ENCODE assay signal across 21 mouse cellular contexts in the genomic region with DNA sequence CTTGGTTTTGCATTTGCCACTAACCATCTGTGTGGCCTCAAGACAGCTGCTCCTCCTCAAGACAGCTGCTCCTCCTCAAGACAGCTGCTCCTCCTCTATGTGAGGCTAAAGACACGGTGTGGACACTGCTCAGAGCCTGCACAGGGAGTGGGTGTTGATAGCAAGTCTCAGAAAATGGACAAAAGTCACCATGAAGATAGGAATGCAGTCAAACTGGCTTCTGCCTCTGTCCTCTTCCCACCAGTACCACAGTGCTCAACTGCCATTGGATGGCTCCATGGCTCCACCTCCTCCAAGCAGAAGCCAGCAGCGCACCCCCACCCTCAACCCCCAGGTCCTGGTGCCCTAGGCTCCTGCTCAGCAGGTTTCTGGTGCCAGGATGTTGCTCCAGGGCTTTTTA. TPM values are rescaled to one million over a fixed set of nuclear protein-coding genes. Genes with fewer than 3 reads are reported as not detected.
DNase-seq lines count a peak whose midpoint lies in the region; ATAC-seq and TF ChIP-seq lines count a peak whose summit lies in the region.
"Had no signal": no experiment of that assay in that cellular context is flagged by ENCODE, and none has a peak within 500 bp of the region (broad histone marks: within the 10 kb centered on the region; RNA-seq: fewer than 3 reads in every experiment).

No protein-coding gene starts in this region.

- no peak overlapping the region for H3K9ac ChIP-seq in hindbrain, embryonic 14.5 days
- H3K9ac ChIP-seq in limb, embryonic 13.5 days = no peak overlapping the region
- no peak overlapping the region for H3K9ac ChIP-seq in limb, embryonic 14.5 days (ENCODE audit: low read depth, low read length, severe bottlenecking)
- H3K9ac ChIP-seq: embryonic facial prominence, embryonic 13.5 days; midbrain, embryonic 15.5 days had no signal

- WGBS in hindbrain, embryonic 10.5 days = 68% methylated on average over 2 of the region's 2 CpGs
- 55% methylated on average over 2 of the region's 2 CpGs for WGBS in hindbrain, embryonic 14.5 days
- WGBS in limb, embryonic 13.5 days = 61% methylated on average over 2 of the region's 2 CpGs
- WGBS in limb, embryonic 10.5 days = 63% methylated on average over 2 of the region's 2 CpGs
- WGBS in limb, embryonic 14.5 days = 38% methylated on average over 2 of the region's 2 CpGs

- ATAC-seq in hindbrain, embryonic 14.5 days (ENCODE audit: low FRiP score) = no peak
- 0 out of 2 replicates have a peak, but pooled peaks have one; percentile 40 for ATAC-seq in limb, embryonic 13.5 days (ENCODE audit: low FRiP score, low read depth)
- peak; percentile 76; the same call in 1 of the 2 replicates for ATAC-seq in limb, embryonic 14.5 days (ENCODE audit: low FRiP score, low read depth)
- no peak for ATAC-seq in megakaryocyte progenitor cell, adult 5-6 weeks (replicated peaks; ENCODE audit: poor library complexity)
- ATAC-seq: forebrain, embryonic 14.5 days; midbrain, embryonic 15.5 days had no signal

- H3K4me1 ChIP-seq in hindbrain, embryonic 10.5 days (replicated peaks) = peaks cover 19% of the 10 kb centered on the region; the same call in 1 of the 2 replicates
- H3K4me1 ChIP-seq in hindbrain, embryonic 14.5 days (replicated peaks; ENCODE audit: control insufficient read depth, insufficient read depth, low read length) = no peaks in the 10 kb centered on the region
- H3K4me1 ChIP-seq in limb, embryonic 13.5 days = peaks cover 4% of the 10 kb centered on the region
- H3K4me1 ChIP-seq in limb, embryonic 10.5 days = peaks cover 12% of the 10 kb centered on the region
- peaks cover 5% of the 10 kb centered on the region; the same call in 1 of the 2 replicates for H3K4me1 ChIP-seq in limb, embryonic 14.5 days (ENCODE audit: control insufficient read depth, insufficient read depth, low read length)
- H3K4me1 ChIP-seq: midbrain, embryonic 15.5 days had no signal

- no peaks in the 10 kb centered on the region for H3K36me3 ChIP-seq in hindbrain, embryonic 10.5 days
- no peaks in the 10 kb centered on the region for H3K36me3 ChIP-seq in hindbrain, embryonic 14.5 days (replicated peaks; ENCODE audit: control insufficient read depth, insufficient read depth)
- no peaks in the 10 kb centered on the region for H3K36me3 ChIP-seq in limb, embryonic 13.5 days
- no peaks in the 10 kb centered on the region for H3K36me3 ChIP-seq in limb, embryonic 10.5 days
- no peaks in the 10 kb centered on the region for H3K36me3 ChIP-seq in limb, embryonic 14.5 days (ENCODE audit: control insufficient read depth, insufficient read depth, low read length)
- H3K36me3 ChIP-seq: embryonic facial prominence, embryonic 13.5 days; midbrain, embryonic 15.5 days had no signal

- no peak overlapping the region for H3K4me2 ChIP-seq in hindbrain, embryonic 14.5 days (replicated peaks)
- no peak overlapping the region for H3K4me2 ChIP-seq in limb, embryonic 13.5 days (replicated peaks)
- no peak overlapping the region for H3K4me2 ChIP-seq in limb, embryonic 14.5 days (replicated peaks; ENCODE audit: low read depth, low read length, severe bottlenecking)
- H3K4me2 ChIP-seq: embryonic facial prominence, embryonic 13.5 days; midbrain, embryonic 15.5 days had no signal

- peaks cover 9% of the 10 kb centered on the region; the same call in 1 of the 2 replicates for H3K9me3 ChIP-seq in hindbrain, embryonic 10.5 days
- peaks cover 6% of the 10 kb centered on the region; the same call in 1 of the 2 replicates for H3K9me3 ChIP-seq in hindbrain, embryonic 14.5 days (ENCODE audit: control insufficient read depth, low read length)
- H3K9me3 ChIP-seq in limb, embryonic 13.5 days = peaks cover 10% of the 10 kb centered on the region; the same call in 1 of the 2 replicates
- no peaks in the 10 kb centered on the region for H3K9me3 ChIP-seq in limb, embryonic 10.5 days (replicated peaks)
- no peaks in the 10 kb centered on the region for H3K9me3 ChIP-seq in limb, embryonic 14.5 days (ENCODE audit: control insufficient read depth, low read length)
- H3K9me3 ChIP-seq: midbrain, embryonic 15.5 days had no signal

- DNase-seq in hindbrain, embryonic 10.5 days (ENCODE audit: low spot score) = no peak
- no peak for DNase-seq in hindbrain, embryonic 14.5 days (ENCODE audit: low spot score)
- no peak for DNase-seq in limb, embryonic 10.5 days (ENCODE audit: low spot score)
- DNase-seq in R1 (ENCODE audit: low read depth, low spot score) = peak; percentile 48
- peak; percentile 21 for DNase-seq in limb, embryonic 14.5 days (ENCODE audit: low spot score)
- no peak for DNase-seq in adrenal gland, postnatal 36 days
- DNase-seq: adrenal gland, postnatal 14 days; B cell, adult 2 months; cerebellum, postnatal 14 days; heart, adult 2 months; right cerebral cortex, postnatal 25 days; thymus, postnatal 14 days had no signal

- no peak overlapping the region for H3K4me3 ChIP-seq in hindbrain, embryonic 10.5 days
- no peak overlapping the region for H3K4me3 ChIP-seq in hindbrain, embryonic 14.5 days (replicated peaks; ENCODE audit: low read length)
- no peak overlapping the region for H3K4me3 ChIP-seq in limb, embryonic 13.5 days
- no peak overlapping the region for H3K4me3 ChIP-seq in limb, embryonic 10.5 days
- no peak overlapping the region for H3K4me3 ChIP-seq in limb, embryonic 14.5 days (replicated peaks; ENCODE audit: low read length)
- H3K4me3 ChIP-seq: embryonic facial prominence, embryonic 13.5 days; heart, adult 2 months; left cerebral cortex, adult 2 months; midbrain, embryonic 15.5 days had no signal

- H3K27me3 ChIP-seq in hindbrain, embryonic 10.5 days (ENCODE audit: insufficient read depth, poor library complexity, severe bottlenecking) = no peaks in the 10 kb centered on the region
- H3K27me3 ChIP-seq in hindbrain, embryonic 14.5 days (ENCODE audit: control insufficient read depth, insufficient read depth, low read length) = no peaks in the 10 kb centered on the region
- H3K27me3 ChIP-seq in limb, embryonic 13.5 days = no peaks in the 10 kb centered on the region
- no peaks in the 10 kb centered on the region for H3K27me3 ChIP-seq in limb, embryonic 10.5 days (ENCODE audit: low read depth, poor library complexity, severe bottlenecking)
- no peaks in the 10 kb centered on the region for H3K27me3 ChIP-seq in limb, embryonic 14.5 days (ENCODE audit: control insufficient read depth, insufficient read depth, low read length)
- H3K27me3 ChIP-seq: embryonic facial prominence, embryonic 13.5 days; midbrain, embryonic 15.5 days had no signal

- TF ChIP-seq POLR2A in limb, embryonic 14.5 days (IDR thresholded peaks at IDR 0.05; ENCODE audit: borderline replicate concordance, extremely low read depth, insufficient read depth, insufficient read length) = no peak

- H3K27ac ChIP-seq in hindbrain, embryonic 10.5 days = 0 out of 2 replicates have a peak overlapping the region, but pooled peaks have one; percentile 40
- H3K27ac ChIP-seq in hindbrain, embryonic 14.5 days = no peak overlapping the region
- H3K27ac ChIP-seq in limb, embryonic 13.5 days = no peak overlapping the region
- no peak overlapping the region for H3K27ac ChIP-seq in limb, embryonic 10.5 days
- H3K27ac ChIP-seq in limb, embryonic 14.5 days (replicated peaks; ENCODE audit: low read depth, low read length) = no peak overlapping the region
- H3K27ac ChIP-seq: embryonic facial prominence, embryonic 13.5 days; heart, adult 2 months; left cerebral cortex, adult 2 months; midbrain, embryonic 15.5 days had no signal

RNA-seq across cellular contexts. Expression of gene Lyzl4, which starts 52.4 kb away (rescaled TPM):
- polyA plus RNA-seq in hindbrain, embryonic 10.5 days (2016; fragmentation: Nextera tagmentation; extraction: Ambion mirVana) = not detected in 2 replicates
- polyA plus RNA-seq in hindbrain, embryonic 14.5 days (2014; fragmentation: Nextera tagmentation; extraction: Ambion mirVana) = 0.22 and 0.32 TPM in 2 replicates
- 0.32 and 0.54 TPM in 2 replicates for polyA plus RNA-seq in limb, embryonic 13.5 days (2015; fragmentation: Nextera tagmentation; extraction: Ambion mirVana)
- polyA plus RNA-seq in limb, embryonic 10.5 days (2016; fragmentation: Nextera tagmentation; extraction: Ambion mirVana) = not detected in 2 replicates
- polyA plus RNA-seq in limb, embryonic 14.5 days (2012; rRNA removed) = 0.17 and 0.21 TPM in 2 replicates
- 0.33 TPM in 1 of 2 replicates, not detected in the other for polyA plus RNA-seq in limb, embryonic 14.5 days (2014; fragmentation: Nextera tagmentation; extraction: Ambion mirVana)
- total RNA-seq in adrenal gland, postnatal 36 days (2021) = not detected
- total RNA-seq in megakaryocyte progenitor cell, adult 5-6 weeks (2015) = not detected in 2 replicates
- total RNA-seq in megakaryocyte progenitor cell, adult 5-6 weeks (2017) = not detected in 2 replicates
- total RNA-seq: adrenal gland, postnatal 14 days; gastrocnemius, adult 8-10 months; heart, adult 2 months; hematopoietic stem cell, adult 5-6 weeks; liver, adult 2 months had no signal
- polyA plus RNA-seq: liver, adult 2 months had no signal

RNA-seq across cellular contexts. Expression of gene Vipr1, which starts 53.0 kb away (rescaled TPM):
- polyA plus RNA-seq in hindbrain, embryonic 10.5 days (2016; fragmentation: Nextera tagmentation; extraction: Ambion mirVana) = 0.41 and 0.43 TPM in 2 replicates
- polyA plus RNA-seq in hindbrain, embryonic 14.5 days (2014; fragmentation: Nextera tagmentation; extraction: Ambion mirVana) = 0.40 and 0.59 TPM in 2 replicates
- polyA plus RNA-seq in limb, embryonic 13.5 days (2015; fragmentation: Nextera tagmentation; extraction: Ambion mirVana) = 0.42 and 0.85 TPM in 2 replicates
- 0.14 and 0.49 TPM in 2 replicates for polyA plus RNA-seq in limb, embryonic 10.5 days (2016; fragmentation: Nextera tagmentation; extraction: Ambion mirVana)
- polyA plus RNA-seq in limb, embryonic 14.5 days (2012; rRNA removed) = 0.42 and 0.47 TPM in 2 replicates
- polyA plus RNA-seq in limb, embryonic 14.5 days (2014; fragmentation: Nextera tagmentation; extraction: Ambion mirVana) = 0.45 and 0.48 TPM in 2 replicates
- total RNA-seq in adrenal gland, postnatal 36 days (2021) = under 1 TPM; 0.26 to 0.40 TPM
- not detected in 2 replicates for total RNA-seq in megakaryocyte progenitor cell, adult 5-6 weeks (2015)
- total RNA-seq in megakaryocyte progenitor cell, adult 5-6 weeks (2017) = 0.12 and 0.41 TPM in 2 replicates

Comparison
In these comparisons a context has a peak if more than half of its experiments do, and no peak if none do; other contexts are left out.
1. DNase-seq: peak in R1 (single experiment) and limb, embryonic 14.5 days (single experiment); none in hindbrain, embryonic 10.5 days (single experiment), hindbrain, embryonic 14.5 days (single experiment), limb, embryonic 10.5 days (single experiment) and adrenal gland, postnatal 36 days (0 of 2).
2. ATAC-seq: peak in limb, embryonic 13.5 days (single experiment) and limb, embryonic 14.5 days (single experiment); none in hindbrain, embryonic 14.5 days (single experiment) and megakaryocyte progenitor cell, adult 5-6 weeks (single experiment).